Mouse (Mus musculus) neural tube, embryonic 13.5 days (tissue): Measurements from ENCODE around the gene Lpxn. TPM values are rescaled to one million over a fixed set of nuclear protein-coding genes. Genes with fewer than 3 reads are reported as not detected.

ENCODE experiments used
- polyA plus RNA-seq: library from polyadenylated mRNA; unstranded; fragments of >200 nt; fragmentation: Nextera tagmentation; extraction: Ambion mirVana; gene quantifications from 2 replicates; pipeline ENCODE4 v1.2.1, GENCODE M21; 2015

Lpxn gene
- polyA plus RNA-seq, 1 experiment from 2014 or later = 1.9 TPM

Other genes with a start within 250 kb of the Lpxn start
- not detected in 2 replicates for gene Gm4952, start 196.2 kb upstream of the Lpxn start, polyA plus RNA-seq
- not detected in 2 replicates for gene Glyat, start 162.9 kb upstream of the Lpxn start, polyA plus RNA-seq
- not detected in 2 replicates for gene Olfr1442, start 125.8 kb upstream of the Lpxn start, polyA plus RNA-seq
- not detected in 2 replicates for gene Olfr1443, start 118.1 kb upstream of the Lpxn start, polyA plus RNA-seq
- not detected in 2 replicates for gene Keg1, start 100.4 kb upstream of the Lpxn start, polyA plus RNA-seq
- 0.87 and 1.2 TPM in 2 replicates for gene Cntf, start 30.6 kb upstream of the Lpxn start, polyA plus RNA-seq
- 14.8 and 15.4 TPM in 2 replicates for gene Zfp91, start 67 bp upstream of the Lpxn start, polyA plus RNA-seq
- not detected in 2 replicates for gene Gm5244, start 50.5 kb downstream of the Lpxn start, polyA plus RNA-seq
- not detected in 2 replicates for gene Olfr1444, start 61.1 kb downstream of the Lpxn start, polyA plus RNA-seq
- not detected in 2 replicates for gene Olfr1445, start 87.7 kb downstream of the Lpxn start, polyA plus RNA-seq
- gene Olfr1446, start 97.3 kb downstream of the Lpxn start, polyA plus RNA-seq = not detected in 2 replicates
- not detected in 2 replicates for gene Olfr1447, start 107.5 kb downstream of the Lpxn start, polyA plus RNA-seq
- gene Olfr1448, start 128.2 kb downstream of the Lpxn start, polyA plus RNA-seq = not detected in 2 replicates
- gene Olfr1449, start 134.6 kb downstream of the Lpxn start, polyA plus RNA-seq = not detected in 2 replicates
- gene Olfr1450, start 154.1 kb downstream of the Lpxn start, polyA plus RNA-seq = not detected in 2 replicates
- gene Olfr1451, start 198.8 kb downstream of the Lpxn start, polyA plus RNA-seq = not detected in 2 replicates
- not detected in 2 replicates for gene Olfr1453, start 232.1 kb downstream of the Lpxn start, polyA plus RNA-seq